Mouse (Mus musculus) cerebellum, adult 2 months (tissue): Measurements from ENCODE around the gene Fgfr2.

Experiments
- CTCF ChIP-seq: fragments of 200-500 bp; IDR thresholded peaks from 2 replicates; pipeline ENCODE4 v1.5.1; 2011; ENCODE audit warnings: low read depth, mild to moderate bottlenecking, control low read depth, low read length, moderate library complexity, borderline replicate concordance; ENCODE audit not compliant: insufficient read depth
- POLR2A ChIP-seq: fragments of 200-500 bp; IDR thresholded peaks from 2 replicates; pipeline ENCODE4 v1.6.1; 2011; ENCODE audit warnings: low read length, control low read depth, borderline replicate concordance; ENCODE audit not compliant: insufficient read depth

GRCm38 (mm10) chr7:132719570-132719969 lies 403.6 kb downstream of the Fgfr2 start:
- no peak for TF ChIP-seq CTCF
- no peak for TF ChIP-seq POLR2A
